Mouse (Mus musculus) T-helper 17 cell (primary cell): ENCODE measurements around the gene Eif4b.

Source experiments
- in situ Hi-C, 2 experiments: fragments of 300-600 bp; cut with MboI, MseI; formaldehyde crosslinking; loops; 1 replicate in 1 of 2; 2 replicates in 1 of 2; pipeline ENCODE4 v1.15.1; 2025; ENCODE audit warnings: high pct_unique_total_duplicates in 2 of 2

The Eif4b gene

GRCm38 (mm10) chr15:102100996-102101671, 27.6 kb downstream of the Eif4b start:
- in situ Hi-C loops: no loop called here

GRCm38 (mm10) chr15:102101672-102102541, 28.3 kb downstream of the Eif4b start:
- in situ Hi-C loops: no loop called here

GRCm38 (mm10) chr15:102102548-102103121, 29.1 kb downstream of the Eif4b start:
- in situ Hi-C loops: no loop called here

GRCm38 (mm10) chr15:102103371-102103946, 29.9 kb downstream of the Eif4b start:
- in situ Hi-C loops: no loop called here

GRCm38 (mm10) chr15:102103947-102104555, 30.5 kb downstream of the Eif4b start:
- in situ Hi-C loops: no loop called here

- in situ Hi-C loops: no loop called here
Observed at GRCm38 (mm10) chr15:102105360-102105759, 31.8 kb downstream of the Eif4b start.

- in situ Hi-C loops: no loop called here
Observed at GRCm38 (mm10) chr15:102105764-102106730, 32.5 kb downstream of the Eif4b start.

- in situ Hi-C loops: no loop called here
Observed at GRCm38 (mm10) chr15:102106754-102107456, 33.3 kb downstream of the Eif4b start.

GRCm38 (mm10) chr15:102107689-102108573, 34.4 kb downstream of the Eif4b start:
- in situ Hi-C loops: no loop called here

- in situ Hi-C loops: no loop called here
Observed at GRCm38 (mm10) chr15:102108651-102109525, 35.3 kb downstream of the Eif4b start.

GRCm38 (mm10) chr15:102110271-102110670, 36.7 kb downstream of the Eif4b start:
- in situ Hi-C loops: no loop called here

GRCm38 (mm10) chr15:102110701-102111494, 37.3 kb downstream of the Eif4b start:
- in situ Hi-C loops: no loop called here

- in situ Hi-C loops: no loop called here
Observed at GRCm38 (mm10) chr15:102111495-102111829, 37.9 kb downstream of the Eif4b start.

GRCm38 (mm10) chr15:102112181-102112580, 38.6 kb downstream of the Eif4b start:
- in situ Hi-C loops: no loop called here

- in situ Hi-C loops: no loop called here
Observed at GRCm38 (mm10) chr15:102112827-102113226, 39.3 kb downstream of the Eif4b start.

- in situ Hi-C loops: no loop called here
Observed at GRCm38 (mm10) chr15:102113674-102114073, 40.1 kb downstream of the Eif4b start.

GRCm38 (mm10) chr15:102114651-102115260, 41.2 kb downstream of the Eif4b start:
- in situ Hi-C loops: no loop called here
